Mouse (Mus musculus) midbrain, embryonic 14.5 days (tissue): ENCODE measurements around the gene Nek9. TPM values are rescaled to one million over a fixed set of nuclear protein-coding genes. Genes with fewer than 3 reads are reported as not detected.

Source experiments
- ATAC-seq: fragments of 200-750 bp; cut with Nextera tagmentation; 2 replicates; pipeline ENCODE4 v1.8.0; 2017; ENCODE audit warnings: moderate number of reproducible peaks, moderate library complexity; ENCODE audit not compliant: low FRiP score, low TSS enrichment
- DNase-seq: peaks from one replicate; pipeline ENCODE4 v3.0.0-alpha.2; 2015
- H3K27ac ChIP-seq: fragments of 300-500 bp; sonication (generic); replicated peaks from 2 replicates; pipeline ENCODE4 v1.5.1; 2014; ENCODE audit warnings: mild to moderate bottlenecking, low read depth, low read length, moderate library complexity
- H3K27me3 ChIP-seq: fragments of 300-500 bp; sonication (generic); 2 replicates; pipeline ENCODE4 v1.6.1; 2014; ENCODE audit warnings: low read length, control low read depth, mixed read lengths; ENCODE audit not compliant: control insufficient read depth, insufficient read depth
- H3K36me3 ChIP-seq: fragments of 300-500 bp; sonication (generic); 2 replicates; pipeline ENCODE4 v1.6.1; 2014; ENCODE audit warnings: low read length, control low read depth; ENCODE audit not compliant: control insufficient read depth, insufficient read depth
- H3K4me1 ChIP-seq: fragments of 300-500 bp; sonication (generic); 2 replicates; pipeline ENCODE4 v1.6.1; 2014; ENCODE audit warnings: mild to moderate bottlenecking, antibody characterized with exemption, low read length, control low read depth; ENCODE audit not compliant: control insufficient read depth, insufficient read depth
- H3K4me2 ChIP-seq: fragments of 300-500 bp; sonication (generic); 2 replicates; pipeline ENCODE4 v1.6.1; 2014; ENCODE audit warnings: mild to moderate bottlenecking, low read length, moderate library complexity
- H3K4me3 ChIP-seq: fragments of 300-500 bp; sonication (generic); replicated peaks from 2 replicates; pipeline ENCODE4 v1.5.1; 2014; ENCODE audit warnings: low read depth, low read length
- H3K9ac ChIP-seq: fragments of 300-500 bp; sonication (generic); replicated peaks from 2 replicates; pipeline ENCODE4 v1.6.1; 2014; ENCODE audit warnings: mild to moderate bottlenecking, low read length, moderate library complexity
- H3K9me3 ChIP-seq: fragments of 300-500 bp; sonication (generic); 2 replicates; pipeline ENCODE4 v1.6.1; 2016; ENCODE audit warnings: low read length, control low read depth, mixed read lengths; ENCODE audit not compliant: control insufficient read depth
- WGBS: fragments of 180-500 bp; shearing (Covaris S2); extraction: QIAGEN DNeasy Blood & Tissue Kit; methylation state at CpG from one replicate; pipeline ENCODE4 v1.1.7; 2014; 5-methylcytosine and 5-hydroxymethylcytosine counted together
- polyA plus RNA-seq: library from polyadenylated mRNA; unstranded; fragments of >200 nt; fragmentation: Nextera tagmentation; extraction: Ambion mirVana; gene quantifications from 2 replicates; pipeline ENCODE4 v1.2.1, GENCODE M21; 2014

The Nek9 gene
- polyA plus RNA-seq, 1 experiment from 2014 or later = 10.3 TPM

GRCm38 (mm10) chr12:85256074-85256751 is 82.9 kb downstream of the Nek9 start:
- no peaks in the 10 kb centered on the region for H3K4me1 ChIP-seq
- 81% methylated on average over 7 of the region's 7 CpGs for WGBS
- DNase-seq (no peak), ATAC-seq (no peak)
- no peak overlapping the region for H3K4me2 ChIP-seq
- H3K4me3 ChIP-seq = no peak overlapping the region
- peaks cover 4% of the 10 kb centered on the region; the same call in 1 of the 2 replicates for H3K36me3 ChIP-seq
- H3K27me3 ChIP-seq = no peaks in the 10 kb centered on the region
- H3K9ac ChIP-seq = no peak overlapping the region
- no peaks in the 10 kb centered on the region for H3K9me3 ChIP-seq
- H3K27ac ChIP-seq = no peak overlapping the region

DNA sequence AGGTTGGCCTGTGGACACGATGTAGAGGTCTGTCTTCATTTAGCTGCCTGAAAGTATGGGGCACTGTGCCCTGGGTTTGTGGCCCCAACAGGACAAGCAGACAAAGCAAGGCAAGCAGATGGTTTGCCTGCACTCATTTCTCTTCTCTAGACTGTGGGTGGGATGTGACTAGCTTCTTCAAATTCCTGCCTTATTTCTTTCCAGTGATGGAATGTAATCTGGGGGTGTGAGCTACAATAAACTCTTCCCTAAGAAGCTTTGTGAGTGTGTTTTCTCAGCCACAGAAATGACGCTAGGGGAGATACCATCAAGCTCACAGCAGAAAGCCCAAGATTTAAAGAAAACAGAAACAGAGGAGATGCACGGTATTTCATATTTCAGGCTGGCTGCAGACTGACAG is 87.1 kb downstream of the Nek9 start:
- no peaks in the 10 kb centered on the region for H3K9me3 ChIP-seq
- no peak overlapping the region for H3K9ac ChIP-seq
- WGBS = 93% methylated on average over 3 of the region's 3 CpGs
- no peak overlapping the region for H3K27ac ChIP-seq
- DNase-seq (no peak), ATAC-seq (no peak)
- H3K4me2 ChIP-seq = no peak overlapping the region
- H3K4me3 ChIP-seq = no peak overlapping the region
- 0 out of 2 replicates have a peak, but pooled peaks cover 4% of the 10 kb centered on the region for H3K36me3 ChIP-seq
- H3K4me1 ChIP-seq = no peaks in the 10 kb centered on the region
- H3K27me3 ChIP-seq = no peaks in the 10 kb centered on the region

Other genes starting within 250 kb of the Nek9 start
- gene Prox2, start 228.6 kb downstream of the Nek9 start, polyA plus RNA-seq = 1.7 and 2.1 TPM in 2 replicates
- 67.9 and 98.0 TPM in 2 replicates for gene Dlst, start 228.5 kb downstream of the Nek9 start, polyA plus RNA-seq
- 22.2 and 27.1 TPM in 2 replicates for gene Rps6kl1, start 188.1 kb downstream of the Nek9 start, polyA plus RNA-seq
- gene Pgf, start 161.6 kb downstream of the Nek9 start, polyA plus RNA-seq = 6.0 and 7.1 TPM in 2 replicates
- 77.1 and 78.7 TPM in 2 replicates for gene Eif2b2, start 119.9 kb downstream of the Nek9 start, polyA plus RNA-seq
- gene Mlh3, start 68.8 kb downstream of the Nek9 start, polyA plus RNA-seq = 9.4 and 10.2 TPM in 2 replicates
- 56.5 and 63.7 TPM in 2 replicates for gene Acyp1, start 50.9 kb downstream of the Nek9 start, polyA plus RNA-seq
- 1.1 and 1.6 TPM in 2 replicates for gene Zc2hc1c, start 50.8 kb downstream of the Nek9 start, polyA plus RNA-seq
- gene Tmed10, start 35.5 kb upstream of the Nek9 start, polyA plus RNA-seq = 192 and 228 TPM in 2 replicates
- 1.1 and 1.2 TPM in 2 replicates for gene Fos, start 134.5 kb upstream of the Nek9 start, polyA plus RNA-seq